Mouse (Mus musculus): Measurements from ENCODE around the gene Anks1b.
"Not testable (repeated sequence)": the region's sequence is repeated elsewhere in the genome, so short reads cannot be mapped to it uniquely, and the experiment has no call there.

Gene Anks1b

GRCm38 (mm10) chr10:90577099-90577461 is 703.8 kb downstream of the Anks1b start:
- DNase-seq (ENCODE audit: low read depth), result no peak

GRCm38 (mm10) chr10:90577777-90578176 is 704.5 kb downstream of the Anks1b start:
- no peak for DNase-seq (ENCODE audit: low read depth)

- DNase-seq (ENCODE audit: low read depth), result no peak
Measured at GRCm38 (mm10) chr10:90579970-90580369, 706.7 kb downstream of the Anks1b start.

- DNase-seq (ENCODE audit: low read depth), result no peak
Measured at GRCm38 (mm10) chr10:90584052-90584451, 710.7 kb downstream of the Anks1b start.

GRCm38 (mm10) chr10:90596142-90596541 is 722.8 kb downstream of the Anks1b start:
- no peak for DNase-seq (ENCODE audit: low read depth)

- no peak for DNase-seq (ENCODE audit: low read depth)
Measured at GRCm38 (mm10) chr10:90596576-90596975, 723.3 kb downstream of the Anks1b start.

GRCm38 (mm10) chr10:90599149-90599548 is 725.8 kb downstream of the Anks1b start:
- no peak for DNase-seq (ENCODE audit: low read depth)

- DNase-seq (ENCODE audit: low read depth), result no peak
Measured at GRCm38 (mm10) chr10:90599726-90600531, 726.6 kb downstream of the Anks1b start.

- no peak for DNase-seq (ENCODE audit: low read depth)
Measured at GRCm38 (mm10) chr10:90607586-90607985, 734.3 kb downstream of the Anks1b start.

GRCm38 (mm10) chr10:90609437-90609836 is 736.1 kb downstream of the Anks1b start:
- no peak for DNase-seq (ENCODE audit: low read depth)

- DNase-seq (ENCODE audit: low read depth), result no peak
Measured at GRCm38 (mm10) chr10:90613051-90613450, 739.7 kb downstream of the Anks1b start.

GRCm38 (mm10) chr10:90615196-90615595 is 741.9 kb downstream of the Anks1b start:
- no peak for DNase-seq (ENCODE audit: low read depth)

- DNase-seq (ENCODE audit: low read depth), result no peak
Measured at GRCm38 (mm10) chr10:90616622-90617021, 743.3 kb downstream of the Anks1b start.

GRCm38 (mm10) chr10:90617664-90618296 is 744.5 kb downstream of the Anks1b start:
- no peak for DNase-seq (ENCODE audit: low read depth)

- no peak for DNase-seq (ENCODE audit: low read depth)
Measured at GRCm38 (mm10) chr10:90627532-90627931, 754.2 kb downstream of the Anks1b start.

GRCm38 (mm10) chr10:90630099-90630698 is 756.9 kb downstream of the Anks1b start:
- DNase-seq (ENCODE audit: low read depth), result no peak

- DNase-seq (ENCODE audit: low read depth), result not testable (repeated sequence)
Measured at GRCm38 (mm10) chr10:90630794-90631193, 757.5 kb downstream of the Anks1b start.

- no peak for DNase-seq (ENCODE audit: low read depth)
Measured at GRCm38 (mm10) chr10:90637352-90637751, 764.0 kb downstream of the Anks1b start.

GRCm38 (mm10) chr10:90649681-90650080 is 776.4 kb downstream of the Anks1b start:
- no peak for DNase-seq (ENCODE audit: low read depth)

- DNase-seq (ENCODE audit: low read depth), result no peak
Measured at GRCm38 (mm10) chr10:90657416-90658120, 784.3 kb downstream of the Anks1b start.

- DNase-seq (ENCODE audit: low read depth), result no peak
Measured at GRCm38 (mm10) chr10:90666746-90667145, 793.4 kb downstream of the Anks1b start.

- DNase-seq (ENCODE audit: low read depth), result no peak
Measured at GRCm38 (mm10) chr10:90670291-90670690, 797.0 kb downstream of the Anks1b start.

- no peak for DNase-seq (ENCODE audit: low read depth)
Measured at GRCm38 (mm10) chr10:90672135-90672534, 798.8 kb downstream of the Anks1b start.

All from c-Kit-positive CD71-negative TER-119-negative erythroid progenitor cells, embryonic 14.5 days (primary cell).